Mouse (Mus musculus) 3134 (cell line): ENCODE data around the gene Tmprss12.
"Not testable (repeated sequence)": the region's sequence is repeated elsewhere in the genome, so short reads cannot be mapped to it uniquely, and the experiment has no call there.

Source experiments
- DNase-seq: peaks from one replicate; pipeline ENCODE4 v3.0.0-alpha.2; 2011; ENCODE audit warnings: low spot score; ENCODE audit not compliant: insufficient read length; ENCODE audit errors: extremely low read depth

The Tmprss12 gene

DNA sequence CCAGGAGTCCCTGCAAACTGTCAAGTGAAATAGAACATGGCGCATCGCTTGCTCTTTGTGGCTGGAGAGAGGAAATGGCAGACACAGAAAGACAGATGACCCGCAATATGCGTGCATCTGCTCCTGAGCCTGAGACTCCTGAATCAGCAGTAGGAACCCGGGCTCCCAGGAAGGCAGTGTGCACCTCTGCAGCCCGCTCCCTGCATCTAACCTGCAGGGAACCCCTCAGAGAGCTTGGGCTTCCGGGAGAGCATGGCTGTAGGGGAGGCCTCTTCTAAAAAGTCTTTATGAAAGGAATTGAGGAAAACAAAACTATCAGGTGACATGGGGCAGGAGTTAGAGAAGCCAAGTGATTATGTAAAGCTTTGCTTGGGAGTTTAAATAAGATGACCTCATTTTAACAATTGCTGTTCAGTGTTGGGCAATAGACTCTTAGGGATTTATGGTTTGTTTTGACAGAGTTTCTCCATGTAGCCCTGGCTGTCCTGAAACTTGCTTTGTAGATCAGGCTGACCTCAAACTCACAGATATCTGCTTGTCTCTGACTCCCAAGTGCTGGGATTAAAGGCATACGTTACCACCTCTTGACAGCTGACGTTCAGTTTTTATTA, 39.8 kb downstream of the Tmprss12 start:
- DNase-seq, result no peak

DNA sequence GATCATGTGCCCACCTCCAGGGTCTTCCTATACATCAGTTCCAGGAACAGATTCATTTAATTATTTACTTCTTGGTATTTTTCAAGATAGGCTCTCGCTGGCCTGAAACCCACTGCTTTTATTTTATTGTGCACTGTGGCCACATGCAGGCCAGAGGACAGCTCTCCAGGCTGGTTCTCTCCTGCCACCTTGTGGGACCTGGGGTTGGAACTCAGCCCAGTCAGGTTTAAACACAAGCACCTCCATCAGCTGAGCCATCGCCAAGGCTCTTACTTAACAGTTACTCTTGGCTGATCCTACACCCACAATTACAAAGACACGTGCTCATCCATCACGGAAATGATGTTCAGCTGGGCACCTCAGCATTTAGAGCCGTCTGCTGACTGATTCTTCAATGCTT, 40.5 kb downstream of the Tmprss12 start:
- no peak for DNase-seq

DNA sequence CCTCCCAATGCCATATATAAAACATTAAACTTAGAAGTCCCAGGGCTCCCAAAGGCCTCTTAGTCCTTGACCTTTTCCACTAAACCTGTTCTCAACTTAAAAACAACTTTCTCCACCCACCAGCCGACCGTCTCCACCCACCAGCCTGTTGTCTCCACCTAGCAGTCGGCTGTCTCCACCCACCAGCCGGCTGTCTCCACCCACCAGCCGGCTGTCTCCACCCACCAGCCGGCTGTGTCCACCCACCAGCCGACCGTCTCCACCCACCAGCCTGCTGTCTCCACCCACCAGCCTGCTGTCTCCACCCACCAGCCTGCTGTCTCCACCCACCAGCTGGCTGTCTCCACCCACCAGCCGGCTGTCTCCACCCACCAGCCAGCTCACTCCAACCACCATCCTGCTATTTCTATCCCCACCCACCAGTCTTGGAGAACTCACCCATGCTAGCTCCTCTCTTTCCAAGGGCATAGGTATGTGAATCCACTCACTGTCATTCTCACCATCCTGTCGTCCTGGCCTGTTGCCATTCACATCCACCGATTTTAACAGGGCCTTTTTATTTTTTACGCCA, 43.5 kb downstream of the Tmprss12 start:
- no peak for DNase-seq

DNA sequence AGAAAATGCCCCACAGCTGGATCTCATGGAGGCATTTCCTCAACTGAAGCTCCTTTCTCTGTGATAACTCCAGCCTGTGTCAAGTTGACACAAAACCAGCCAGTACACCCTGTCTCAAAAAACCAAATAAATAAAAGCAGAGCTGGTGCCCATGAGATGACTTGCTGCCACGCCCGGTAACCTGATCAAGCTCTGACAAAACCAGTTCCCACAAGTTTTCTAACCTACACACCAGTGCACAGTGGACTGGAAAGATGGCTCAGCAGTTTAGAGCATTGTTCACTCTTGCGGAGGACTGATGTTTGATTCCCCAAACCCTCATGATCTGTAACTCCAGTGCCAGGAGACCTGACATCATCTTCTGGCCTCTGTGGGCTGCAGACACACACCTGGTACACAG, 44.6 kb downstream of the Tmprss12 start:
- no peak for DNase-seq

- not testable (repeated sequence) for DNase-seq
Measured at GRCm38 (mm10) chr15:100328089-100328488, 47.5 kb downstream of the Tmprss12 start.

GRCm38 (mm10) chr15:100329336-100329735, 48.7 kb downstream of the Tmprss12 start:
- not testable (repeated sequence) for DNase-seq

- no peak for DNase-seq
Measured at GRCm38 (mm10) chr15:100330739-100331138, 50.1 kb downstream of the Tmprss12 start.

DNA sequence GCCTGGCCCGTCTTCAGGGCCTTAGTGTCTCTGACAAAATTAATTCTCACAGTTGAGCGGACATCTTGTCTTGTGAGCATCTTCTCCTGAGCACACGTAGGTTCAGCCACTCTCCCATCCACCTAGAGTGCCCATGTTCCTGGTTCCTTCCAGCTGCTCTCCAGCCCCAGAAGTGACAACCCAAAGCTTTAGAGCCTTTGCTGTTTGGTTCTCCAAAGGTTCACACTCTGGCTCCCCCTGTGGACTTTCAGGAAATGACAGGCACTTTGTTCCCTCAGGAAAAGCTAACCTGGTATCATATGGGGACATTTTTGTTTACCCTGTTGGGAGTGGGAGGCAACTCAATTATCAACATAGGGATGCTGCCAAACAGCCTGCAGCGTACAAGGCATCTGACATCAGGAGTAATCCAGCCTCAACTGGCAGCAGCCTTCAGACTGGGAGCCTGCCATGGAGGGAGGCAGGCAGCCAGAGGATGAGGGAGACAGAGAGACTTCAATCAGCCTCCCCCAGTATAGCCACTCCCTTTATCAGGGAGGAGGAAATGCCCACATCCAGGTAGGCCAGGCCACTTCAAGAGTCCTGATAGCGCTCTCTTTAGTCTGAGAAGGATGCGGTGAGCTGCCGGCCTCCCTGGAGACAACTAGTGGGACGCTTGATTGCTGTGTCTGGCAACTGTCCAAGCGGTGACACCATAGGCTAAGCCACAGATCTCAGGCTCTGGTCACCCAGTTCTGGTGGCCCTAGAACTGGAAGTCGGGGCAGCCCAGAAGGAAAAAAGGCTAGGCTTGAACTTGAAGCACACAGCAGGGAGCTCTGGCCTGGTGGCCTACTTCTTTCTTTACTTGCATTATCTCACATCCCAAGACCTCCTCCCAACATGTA, 51.7 kb downstream of the Tmprss12 start:
- DNase-seq, result not testable (repeated sequence)

DNA sequence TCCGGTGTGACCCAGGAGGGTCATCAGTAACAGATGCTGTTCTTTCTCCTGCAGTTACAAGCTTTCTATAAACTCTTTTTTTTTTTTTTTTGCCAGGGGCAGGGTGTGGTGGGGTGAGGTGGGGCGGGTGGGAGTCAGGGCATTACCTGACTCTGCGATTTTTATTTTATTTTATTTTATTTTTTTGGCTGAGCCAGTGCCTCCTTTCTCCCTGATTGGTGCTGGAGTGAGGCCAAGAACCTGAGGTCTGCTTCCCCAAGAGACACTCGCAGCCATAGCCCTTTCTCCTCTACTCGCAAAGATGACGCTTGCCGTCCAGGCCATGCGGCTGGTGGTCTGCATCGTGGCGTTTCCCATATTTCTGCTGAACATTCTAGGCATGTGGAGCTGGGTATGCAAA, 54.0 kb downstream of the Tmprss12 start, which contains the start of gene Mettl7a3:
TSS of gene Mettl7a3 (plus strand) at position 301 of the 400 bp plus-strand sequence.
- no peak for DNase-seq

DNA sequence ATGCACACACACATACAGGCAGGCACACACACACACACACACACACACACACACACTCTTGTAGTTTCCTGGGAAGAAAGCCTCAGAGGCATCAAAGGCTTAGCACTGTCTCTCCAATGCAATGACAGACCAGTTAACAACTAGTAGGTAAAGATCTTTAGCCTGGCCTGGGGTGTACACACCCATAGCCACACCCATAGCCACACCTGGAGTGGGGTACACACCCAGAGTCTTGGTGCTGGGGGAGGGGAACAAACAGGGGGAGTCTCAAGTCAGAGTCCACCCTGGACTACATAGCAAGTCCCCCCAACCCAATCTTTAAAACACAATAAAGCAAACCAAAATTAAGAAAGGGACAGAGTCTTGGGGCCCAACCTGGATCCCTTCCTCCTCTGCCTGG, 56.7 kb downstream of the Tmprss12 start:
- not testable (repeated sequence) for DNase-seq

DNA sequence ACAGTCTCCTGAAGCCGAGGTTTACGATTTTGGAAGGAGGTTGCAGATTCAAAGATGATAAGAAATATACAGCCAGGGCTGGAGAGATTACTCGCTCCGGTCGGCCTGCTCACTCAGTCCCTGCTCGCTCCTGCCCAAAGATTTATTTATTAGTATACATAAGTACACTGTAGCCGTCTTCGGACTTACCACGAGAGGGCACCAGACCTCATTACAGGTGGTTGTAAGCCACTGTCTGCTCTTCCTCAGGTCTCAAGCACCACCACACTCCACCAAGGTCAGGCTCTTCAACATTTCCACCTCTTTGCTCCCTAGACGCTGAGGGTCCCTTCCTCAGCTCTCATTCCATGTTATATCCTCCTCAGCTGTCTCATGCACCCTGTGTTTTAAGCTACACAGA, 57.2 kb downstream of the Tmprss12 start:
- DNase-seq, result not testable (repeated sequence)

GRCm38 (mm10) chr15:100341314-100341980, 60.8 kb downstream of the Tmprss12 start:
- DNase-seq, result not testable (repeated sequence)
